Mouse (Mus musculus) lung, adult 18-20 months (tissue): ENCODE data around the gene Aaas.

Source experiments
- DNase-seq, 2 experiments: peaks; one replicate each; pipeline ENCODE4 v3.0.0; 2022; ENCODE audit warnings: mixed read lengths in 2 of 2

The Aaas gene

DNA sequence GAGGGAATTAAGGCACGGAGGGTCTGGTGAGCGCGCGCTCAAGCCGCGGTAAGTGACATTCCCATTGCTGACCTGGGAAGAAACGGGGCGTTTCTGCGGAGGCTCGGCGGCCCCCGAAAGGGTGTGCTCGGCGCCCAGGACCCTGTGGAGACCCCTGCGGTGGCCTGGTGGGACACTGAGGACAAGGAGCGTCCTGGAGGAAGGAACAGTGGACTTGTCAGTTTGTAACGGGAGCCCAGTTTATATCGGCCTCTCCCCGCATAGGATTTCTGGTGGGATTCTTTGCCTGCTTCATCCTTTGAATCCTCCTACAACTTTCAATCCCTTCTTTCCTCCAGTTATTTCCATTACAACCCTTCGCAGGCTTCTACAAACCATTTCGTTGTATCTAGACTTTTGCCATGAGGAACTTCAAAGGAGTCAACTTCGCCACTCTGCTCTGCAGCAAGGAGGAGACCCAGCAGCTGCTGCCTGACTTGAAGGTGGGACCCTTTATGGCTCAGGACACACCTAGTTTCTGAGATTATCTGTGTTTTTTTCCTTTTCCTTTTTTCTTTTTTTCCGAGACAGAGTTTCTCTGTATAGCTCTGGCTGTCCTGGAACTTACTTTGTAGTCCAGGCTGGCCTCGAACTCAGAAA lies 54.1 kb downstream of the Aaas start:
- no peak for DNase-seq

DNA sequence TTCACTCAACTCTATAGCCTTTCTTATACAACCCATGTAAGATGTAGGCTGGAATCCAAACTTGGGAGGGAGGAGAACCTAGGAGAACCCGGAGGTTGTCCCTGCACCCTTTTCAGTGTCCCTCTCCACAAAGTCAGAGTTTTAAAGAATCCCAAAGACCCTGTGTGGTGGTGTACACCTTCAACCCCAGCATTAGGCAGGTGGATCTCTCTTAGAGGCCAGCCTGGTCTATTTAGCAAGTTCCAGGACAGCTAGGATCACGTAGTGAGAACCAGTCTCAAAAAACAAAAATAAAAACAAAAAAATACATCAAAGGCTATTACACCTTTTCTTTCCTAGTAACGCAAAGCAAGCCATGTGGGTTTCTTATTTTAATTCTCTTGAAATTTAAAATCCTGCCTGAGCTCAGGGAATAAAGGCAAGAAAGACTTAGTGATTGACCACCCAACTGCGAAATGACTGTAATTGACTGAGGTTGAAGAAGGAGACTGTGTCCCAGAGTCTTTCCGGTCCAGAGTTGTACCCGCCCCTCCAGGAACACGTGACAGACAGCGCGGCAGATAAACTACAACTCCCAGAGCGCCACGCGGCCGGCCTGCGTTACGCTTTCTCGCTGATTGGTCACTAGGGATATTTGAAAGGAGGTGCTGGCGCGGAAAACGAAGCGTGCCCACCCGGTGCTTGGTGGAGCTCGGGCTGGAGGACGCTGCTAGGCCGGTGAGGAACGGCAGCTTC lies 54.8 kb downstream of the Aaas start, which contains the start of gene Espl1:
Gene Espl1 (plus strand): TSS at position 634 of the 735 bp plus-strand sequence.
- peak; percentile 94 to 95 for DNase-seq
